ENCODE assay signal across 8 mouse cellular contexts in the genomic region with DNA sequence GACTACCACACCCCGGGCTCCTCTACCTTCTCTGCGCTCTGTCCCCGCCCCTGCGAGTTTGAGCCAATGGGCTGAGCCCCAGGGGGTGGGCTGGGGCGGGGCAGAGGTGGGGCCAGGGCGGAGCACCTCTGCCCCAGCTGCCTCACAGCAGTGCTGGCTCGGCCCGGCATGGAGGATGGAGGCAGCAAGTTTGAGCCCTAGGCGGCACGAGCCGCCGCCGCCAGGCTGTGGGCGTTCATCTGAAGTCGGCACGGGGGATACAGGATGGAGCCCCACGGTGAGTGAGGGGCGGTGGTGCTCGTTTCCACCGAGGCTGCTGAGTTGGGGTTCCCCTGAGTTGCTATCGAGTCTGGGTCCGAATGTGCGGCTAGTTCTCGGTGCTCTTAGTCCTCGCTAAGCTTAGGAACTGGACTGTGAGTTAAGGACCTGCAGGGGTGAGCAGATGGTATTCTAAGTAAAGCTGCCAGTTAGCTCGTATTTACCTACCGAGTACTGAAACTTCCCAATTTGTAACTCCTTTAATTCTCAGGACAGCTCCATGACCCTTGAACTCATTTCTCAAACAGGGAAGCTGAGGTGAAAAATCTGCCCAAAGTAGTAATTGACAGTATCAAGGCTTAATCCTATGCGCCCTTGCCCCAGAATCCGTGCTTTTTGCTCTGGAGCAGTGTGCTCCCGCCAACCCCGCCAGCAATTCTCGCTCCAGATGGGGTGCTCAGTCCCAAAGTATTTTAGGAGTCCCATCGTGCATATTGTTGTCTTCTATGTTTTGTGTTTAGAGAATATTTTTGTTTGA. TPM values are rescaled to one million over a fixed set of nuclear protein-coding genes. Genes with fewer than 3 reads are reported as not detected.
DNase-seq lines count a peak whose midpoint lies in the region; ATAC-seq and TF ChIP-seq lines count a peak whose summit lies in the region.

No protein-coding gene starts in this region.

- H3K27ac ChIP-seq in ES-E14 (ENCODE audit: insufficient read depth, low read depth, low read length, poor library complexity, severe bottlenecking), result no peak overlapping the region
- H3K27ac ChIP-seq in forebrain, embryonic 14.5 days (ENCODE audit: low read depth, low read length), result no peak overlapping the region
- H3K27ac ChIP-seq in neural tube, embryonic 15.5 days (replicated peaks), result no peak overlapping the region

- no peaks in the 10 kb centered on the region for H3K9me3 ChIP-seq in ES-E14 (ENCODE audit: control insufficient read depth, insufficient read depth, low read depth, low read length)
- no peaks in the 10 kb centered on the region for H3K9me3 ChIP-seq in forebrain, embryonic 14.5 days (replicated peaks; ENCODE audit: control insufficient read depth, low read length)
- H3K9me3 ChIP-seq in neural tube, embryonic 15.5 days (replicated peaks), result no peaks in the 10 kb centered on the region

- intact Hi-C loops in heart, postnatal 10 days (cut with DNase I), result loop anchor here (1.0 to 2.0 kb wide), 2 partner anchors 136 to 153 kb away; no protein-coding TSS in a partner anchor

- peak overlapping the region; percentile 82 for H3K4me2 ChIP-seq in forebrain, embryonic 14.5 days (ENCODE audit: low read length)
- peak overlapping the region; percentile 78 for H3K4me2 ChIP-seq in neural tube, embryonic 15.5 days

- H3K4me3 ChIP-seq in ES-E14 (ENCODE audit: insufficient read depth in 1 of 2, low read depth in 1 of 2, low read length in 2 of 2, poor library complexity in 1 of 2, severe bottlenecking in 1 of 2), result peak overlapping the region; percentile 79 to 86
- H3K4me3 ChIP-seq in forebrain, embryonic 14.5 days (ENCODE audit: low read depth, low read length), result peak overlapping the region; percentile 42
- peak overlapping the region; percentile 48 for H3K4me3 ChIP-seq in neural tube, embryonic 15.5 days (replicated peaks)

- peaks cover 5% of the 10 kb centered on the region; the same call in 1 of the 2 replicates for H3K27me3 ChIP-seq in forebrain, embryonic 14.5 days (replicated peaks; ENCODE audit: control insufficient read depth, insufficient read depth, low read length)
- H3K27me3 ChIP-seq in neural tube, embryonic 15.5 days (replicated peaks), result no peaks in the 10 kb centered on the region

- in situ Hi-C loops in ES-E14 (cut with MboI; ENCODE audit: low sequenced_read_pairs in 2 of 2, unreplicated experiment in 2 of 2), result loop anchor here in 1 of 2 experiments (25.0 kb wide), 1 partner anchor 144 kb away; no protein-coding TSS in a partner anchor

- under 1% methylated on average over 33 of the region's 33 CpGs for WGBS in forebrain, embryonic 14.5 days
- under 1% methylated on average over 33 of the region's 33 CpGs for WGBS in large intestine, adult 2 months
- WGBS in neural tube, embryonic 15.5 days, result 1% methylated on average over 33 of the region's 33 CpGs

- H3K36me3 ChIP-seq in ES-E14 (ENCODE audit: control insufficient read depth, insufficient read depth, low read length, poor library complexity, severe bottlenecking), result no peaks in the 10 kb centered on the region
- H3K36me3 ChIP-seq in forebrain, embryonic 14.5 days (ENCODE audit: control insufficient read depth, insufficient read depth, low read length), result no peaks in the 10 kb centered on the region
- no peaks in the 10 kb centered on the region for H3K36me3 ChIP-seq in neural tube, embryonic 15.5 days

- no peaks in the 10 kb centered on the region for H3K4me1 ChIP-seq in ES-E14 (ENCODE audit: control insufficient read depth in 2 of 2, insufficient read depth in 2 of 2, low read length in 2 of 2, poor library complexity in 1 of 2)
- H3K4me1 ChIP-seq in forebrain, embryonic 14.5 days (ENCODE audit: control insufficient read depth, insufficient read depth, low read length), result peaks cover 8% of the 10 kb centered on the region
- H3K4me1 ChIP-seq in neural tube, embryonic 15.5 days, result peaks cover 7% of the 10 kb centered on the region

- H3K9ac ChIP-seq in ES-E14 (ENCODE audit: insufficient read depth, low read depth, low read length, poor library complexity, severe bottlenecking), result peak overlapping the region; percentile 91
- H3K9ac ChIP-seq in forebrain, embryonic 14.5 days (ENCODE audit: low read length), result peak overlapping the region; percentile 54
- H3K9ac ChIP-seq in neural tube, embryonic 15.5 days (replicated peaks), result peak overlapping the region; percentile 47

- peak; percentile 98 for ATAC-seq in forebrain, embryonic 14.5 days
- peak; percentile 99 for ATAC-seq in neural tube, embryonic 15.5 days (ENCODE audit: low FRiP score)

- DNase-seq in ES-E14 (ENCODE audit: low read depth, low spot score), result peak; percentile 86
- peak; percentile 39 for DNase-seq in cerebellum, adult 11 months
- DNase-seq in forebrain, embryonic 14.5 days (ENCODE audit: low spot score), result peak; percentile 74
- peak; percentile 92 to 94 for DNase-seq in heart, postnatal 10 days
- peak; percentile 77 for DNase-seq in large intestine, adult 2 months (ENCODE audit: low read depth, low spot score)
- peak; percentile 91 to 94 for DNase-seq in lung, adult 18-20 months
- DNase-seq in testis, postnatal 10 days (ENCODE audit: low spot score), result peak; percentile 93

TF ChIP-seq in ES-E14, 5 proteins besides CTCF, POLR2A, EP300 and RAD21:
- TF ChIP-seq HCFC1 (IDR thresholded peaks at IDR 0.05; ENCODE audit: borderline replicate concordance, insufficient read depth, low read length) (0 out of 2 replicates have a peak, but pooled peaks have one; percentile 35), MAFK (IDR thresholded peaks at IDR 0.05; ENCODE audit: insufficient read depth, low read depth, low read length) (no peak)

RNA-seq across cellular contexts. Expression of a gene that starts 15.5 kb away (rescaled TPM):
- 14.6 and 25.1 TPM in 2 replicates for total RNA-seq in ES-E14 (2012; rRNA removed)
- polyA plus RNA-seq in forebrain, embryonic 14.5 days (2014; fragmentation: Nextera tagmentation; extraction: Ambion mirVana), result 20.1 and 30.2 TPM in 2 replicates
- 100 to 1,000 TPM in 1 of 2 experiments, 10 to 100 TPM in 1; 93.7 to 109 TPM for total RNA-seq in heart, postnatal 10 days (2021)
- polyA plus RNA-seq in large intestine, adult 2 months (2012; rRNA removed), result 5.9 and 7.0 TPM in 2 replicates
- polyA plus RNA-seq in neural tube, embryonic 15.5 days (2015; fragmentation: Nextera tagmentation; extraction: Ambion mirVana), result 18.0 and 21.9 TPM in 2 replicates

Comparison
In these comparisons a context has a peak if more than half of its experiments do, and no peak if none do; other contexts are left out.
1. DNase-seq: peak in every context shown above with its lines; median percentile 93 in heart, postnatal 10 days; 93 in testis, postnatal 10 days; 92 in lung, adult 18-20 months; 86 in ES-E14; 77 in large intestine, adult 2 months; 74 in forebrain, embryonic 14.5 days; 39 in cerebellum, adult 11 months.